Mouse (Mus musculus): ENCODE measurements at regions not wholly inside any gene's neighbourhood (a gene's known extent, or its start where the extent isn't known, plus 50 kb on each side); places are given as distances from the start of the nearest gene placed in this dataset.
"Not testable (repeated sequence)": the region's sequence is repeated elsewhere in the genome, so short reads cannot be mapped to it uniquely, and the experiment has no call there.

- H3K36me3 ChIP-seq (ENCODE audit: control insufficient read depth, insufficient read depth, low read length); DNase-seq (ENCODE audit: low read depth in 1 of 2, low spot score in 2 of 2); H3K27me3 ChIP-seq (ENCODE audit: control insufficient read depth, insufficient read depth, low read length); H3K4me3 ChIP-seq (ENCODE audit: extremely low read depth, insufficient read depth, insufficient read length); H3K4me1 ChIP-seq (ENCODE audit: control insufficient read depth, insufficient read depth, insufficient read length); H3K27ac ChIP-seq (ENCODE audit: insufficient read depth, low read length): not testable (repeated sequence)
- 94% methylated on average over 2 of the region's 2 CpGs for WGBS
These were observed 1149.5 kb upstream of the 2610301B20Rik start for GRCm38 (mm10) chr4:9724801-9725200.

- H3K36me3 ChIP-seq (ENCODE audit: control insufficient read depth, insufficient read depth, low read length), result no peaks in the 10 kb centered on the region
- H3K27me3 ChIP-seq (ENCODE audit: control insufficient read depth, insufficient read depth, low read length), result no peaks in the 10 kb centered on the region
- TF ChIP-seq CTCF (IDR thresholded peaks at IDR 0.05; ENCODE audit: extremely low read depth, insufficient read depth, insufficient read length, insufficient replicate concordance), result no peak
- no peak for TF ChIP-seq POLR2A (IDR thresholded peaks at IDR 0.05; ENCODE audit: low read depth, low read length)
- 57% methylated on average over 4 of the region's 4 CpGs for WGBS
- no peak overlapping the region for H3K4me3 ChIP-seq (ENCODE audit: extremely low read depth, insufficient read depth, insufficient read length)
- H3K4me1 ChIP-seq (ENCODE audit: control insufficient read depth, insufficient read depth, insufficient read length), result no peaks in the 10 kb centered on the region
- H3K27ac ChIP-seq (ENCODE audit: insufficient read depth, low read length), result no peak overlapping the region
- DNase-seq (ENCODE audit: low read depth in 1 of 2, low spot score in 2 of 2), result no peak
These were observed 1136.6 kb upstream of the 2610301B20Rik start for GRCm38 (mm10) chr4:9737691-9738090.

GRCm38 (mm10) chr4:9747411-9747938 is 1126.8 kb upstream of the 2610301B20Rik start:
- no peaks in the 10 kb centered on the region for H3K4me1 ChIP-seq (ENCODE audit: control insufficient read depth, insufficient read depth, insufficient read length)
- H3K36me3 ChIP-seq (ENCODE audit: control insufficient read depth, insufficient read depth, low read length), result no peaks in the 10 kb centered on the region
- no peak for DNase-seq (ENCODE audit: low read depth in 1 of 2, low spot score in 2 of 2)
- H3K27me3 ChIP-seq (ENCODE audit: control insufficient read depth, insufficient read depth, low read length), result no peaks in the 10 kb centered on the region
- H3K4me3 ChIP-seq (ENCODE audit: extremely low read depth, insufficient read depth, insufficient read length), result no peak overlapping the region
- TF ChIP-seq CTCF (IDR thresholded peaks at IDR 0.05; ENCODE audit: extremely low read depth, insufficient read depth, insufficient read length, insufficient replicate concordance) (no peak), POLR2A (IDR thresholded peaks at IDR 0.05; ENCODE audit: low read depth, low read length) (no peak)
- 59% methylated on average over 6 of the region's 6 CpGs for WGBS
- H3K27ac ChIP-seq (ENCODE audit: insufficient read depth, low read length), result no peak overlapping the region

- WGBS, result 63% methylated on average over 2 of the region's 2 CpGs
- TF ChIP-seq POLR2A (IDR thresholded peaks at IDR 0.05; ENCODE audit: low read depth, low read length) (no peak), CTCF (IDR thresholded peaks at IDR 0.05; ENCODE audit: extremely low read depth, insufficient read depth, insufficient read length, insufficient replicate concordance) (no peak)
- Histone ChIP-seq H3K27me3 (ENCODE audit: control insufficient read depth, insufficient read depth, low read length) (no peaks in the 10 kb centered on the region), H3K4me1 (ENCODE audit: control insufficient read depth, insufficient read depth, insufficient read length) (no peaks in the 10 kb centered on the region), H3K27ac (ENCODE audit: insufficient read depth, low read length) (no peak overlapping the region), H3K36me3 (ENCODE audit: control insufficient read depth, insufficient read depth, low read length) (no peaks in the 10 kb centered on the region), H3K4me3 (ENCODE audit: extremely low read depth, insufficient read depth, insufficient read length) (no peak overlapping the region)
- DNase-seq (ENCODE audit: low read depth in 1 of 2, low spot score in 2 of 2), result no peak
These were observed 1126.2 kb upstream of the 2610301B20Rik start for GRCm38 (mm10) chr4:9748110-9748509.

GRCm38 (mm10) chr4:9749877-9750276 is 1124.4 kb upstream of the 2610301B20Rik start:
- DNase-seq (ENCODE audit: low read depth in 1 of 2, low spot score in 2 of 2), result no peak
- WGBS, result 87% methylated on average over 3 of the region's 3 CpGs
- TF ChIP-seq POLR2A (IDR thresholded peaks at IDR 0.05; ENCODE audit: low read depth, low read length) (no peak), CTCF (IDR thresholded peaks at IDR 0.05; ENCODE audit: extremely low read depth, insufficient read depth, insufficient read length, insufficient replicate concordance) (no peak)
- Histone ChIP-seq H3K36me3 (ENCODE audit: control insufficient read depth, insufficient read depth, low read length) (no peaks in the 10 kb centered on the region), H3K27ac (ENCODE audit: insufficient read depth, low read length) (no peak overlapping the region), H3K4me1 (ENCODE audit: control insufficient read depth, insufficient read depth, insufficient read length) (no peaks in the 10 kb centered on the region), H3K27me3 (ENCODE audit: control insufficient read depth, insufficient read depth, low read length) (no peaks in the 10 kb centered on the region), H3K4me3 (ENCODE audit: extremely low read depth, insufficient read depth, insufficient read length) (no peak overlapping the region)

GRCm38 (mm10) chr4:9750404-9750803 is 1123.9 kb upstream of the 2610301B20Rik start:
- TF ChIP-seq CTCF (IDR thresholded peaks at IDR 0.05; ENCODE audit: extremely low read depth, insufficient read depth, insufficient read length, insufficient replicate concordance) (no peak), POLR2A (IDR thresholded peaks at IDR 0.05; ENCODE audit: low read depth, low read length) (no peak)
- DNase-seq (ENCODE audit: low read depth in 1 of 2, low spot score in 2 of 2), result no peak
- 94% methylated on average over 4 of the region's 4 CpGs for WGBS
- Histone ChIP-seq H3K27me3 (ENCODE audit: control insufficient read depth, insufficient read depth, low read length) (no peaks in the 10 kb centered on the region), H3K27ac (ENCODE audit: insufficient read depth, low read length) (no peak overlapping the region), H3K4me3 (ENCODE audit: extremely low read depth, insufficient read depth, insufficient read length) (no peak overlapping the region), H3K4me1 (ENCODE audit: control insufficient read depth, insufficient read depth, insufficient read length) (no peaks in the 10 kb centered on the region), H3K36me3 (ENCODE audit: control insufficient read depth, insufficient read depth, low read length) (no peaks in the 10 kb centered on the region)

- Histone ChIP-seq H3K36me3 (ENCODE audit: control insufficient read depth, insufficient read depth, low read length) (no peaks in the 10 kb centered on the region), H3K27me3 (ENCODE audit: control insufficient read depth, insufficient read depth, low read length) (no peaks in the 10 kb centered on the region), H3K4me3 (ENCODE audit: extremely low read depth, insufficient read depth, insufficient read length) (no peak overlapping the region), H3K4me1 (ENCODE audit: control insufficient read depth, insufficient read depth, insufficient read length) (no peaks in the 10 kb centered on the region), H3K27ac (ENCODE audit: insufficient read depth, low read length) (no peak overlapping the region)
- TF ChIP-seq POLR2A (IDR thresholded peaks at IDR 0.05; ENCODE audit: low read depth, low read length) (no peak), CTCF (IDR thresholded peaks at IDR 0.05; ENCODE audit: extremely low read depth, insufficient read depth, insufficient read length, insufficient replicate concordance) (no peak)
- DNase-seq (ENCODE audit: low read depth in 1 of 2, low spot score in 2 of 2), result no peak
- 86% methylated on average over 1 of the region's 1 CpGs for WGBS
These were observed 1111.0 kb upstream of the 2610301B20Rik start for GRCm38 (mm10) chr4:9763321-9763720.

All from spleen, adult 2 months (tissue).